Mouse (Mus musculus) liver, adult 2 months (tissue): ENCODE measurements around the gene Ppfia3.

Experiments used
- CTCF ChIP-seq: fragments of 200-500 bp; IDR thresholded peaks from 2 replicates; pipeline ENCODE4 v1.5.1; 2011; ENCODE audit warnings: low read depth, low read length, control low read depth
- POLR2A ChIP-seq: fragments of 200-500 bp; IDR thresholded peaks from 2 replicates; pipeline ENCODE4 v1.6.1; 2011; ENCODE audit warnings: low read length, control low read depth; ENCODE audit not compliant: insufficient read depth; ENCODE audit errors: extremely low read depth

GRCm38 (mm10) chr7:45369836-45370474 lies 3.1 kb upstream of the Ppfia3 start:
- no peak for TF ChIP-seq CTCF
- TF ChIP-seq POLR2A, result no peak
